ENCODE assay signal across 8 mouse cellular contexts in the genomic region with DNA sequence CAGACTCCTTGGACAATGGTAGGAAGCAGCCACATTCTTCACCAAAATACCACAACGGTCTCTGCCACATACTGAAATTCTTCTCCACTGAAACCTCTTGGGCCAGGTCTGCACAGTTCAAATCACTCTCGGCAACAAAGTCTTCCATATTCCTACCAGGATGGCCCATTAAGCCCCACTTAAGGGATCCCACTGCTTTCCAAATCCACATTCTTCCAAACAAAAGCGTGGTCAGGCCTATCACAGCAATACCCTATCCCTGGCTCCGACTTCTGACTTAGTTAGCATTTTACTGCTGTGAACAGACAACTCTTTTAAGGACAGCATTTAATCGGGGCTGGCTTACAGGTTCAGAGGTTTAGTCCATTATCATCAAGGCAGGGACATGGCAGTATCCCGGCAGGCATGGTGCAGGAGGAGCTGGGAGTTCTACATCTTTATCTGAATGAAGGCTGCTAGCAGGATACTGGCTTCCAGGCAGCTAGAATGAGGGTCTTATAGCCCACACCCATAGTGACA. TPM values are rescaled to one million over a fixed set of nuclear protein-coding genes. Genes with fewer than 3 reads are reported as not detected.
DNase-seq lines count a peak whose midpoint lies in the region; ATAC-seq and TF ChIP-seq lines count a peak whose summit lies in the region.

A gene (minus strand): TSS at position 469 of the 519 bp plus-strand sequence.

- no peak within 1 kb of the TSS for H3K4me3 ChIP-seq in lung, embryonic 15.5 days
- H3K4me3 ChIP-seq in bone marrow, adult 2 months (replicated peaks; ENCODE audit: control insufficient read depth, low read depth, low read length): no peak within 1 kb of the TSS
- H3K4me3 ChIP-seq in heart, embryonic 15.5 days: no peak within 1 kb of the TSS

- ATAC-seq in lung, embryonic 15.5 days (ENCODE audit: borderline replicate concordance, extremely low read depth, low FRiP score, low TSS enrichment): no peak
- ATAC-seq in heart, embryonic 15.5 days (replicated peaks; ENCODE audit: insufficient number of reproducible peaks, insufficient read depth, low FRiP score, low read depth): no peak

- H3K4me1 ChIP-seq in lung, embryonic 15.5 days: peaks cover 6% of the 10 kb centered on the region; the same call in 1 of the 2 replicates
- H3K4me1 ChIP-seq in bone marrow, adult 2 months (ENCODE audit: control insufficient read depth, insufficient read depth, low read length): no peaks in the 10 kb centered on the region
- H3K4me1 ChIP-seq in heart, embryonic 15.5 days (replicated peaks): no peaks in the 10 kb centered on the region

- intact Hi-C loops in left cerebral cortex, postnatal 4 days (cut with DNase I): no loop called here
- intact Hi-C loops in gastrocnemius, postnatal 14 days (cut with DNase I; ENCODE audit: low total_unique reads): no loop called here

- WGBS in lung, embryonic 15.5 days: 81% methylated on average over 6 of the region's 6 CpGs
- 76% methylated on average over 6 of the region's 6 CpGs for WGBS in bone marrow, adult 2 months
- WGBS in heart, embryonic 15.5 days: 68% methylated on average over 6 of the region's 6 CpGs

- no peaks in the 10 kb centered on the region for H3K27me3 ChIP-seq in lung, embryonic 15.5 days
- no peaks in the 10 kb centered on the region for H3K27me3 ChIP-seq in heart, embryonic 15.5 days

- no peak for TF ChIP-seq POLR2A in bone marrow, adult 2 months (IDR thresholded peaks at IDR 0.05; ENCODE audit: borderline replicate concordance, control insufficient read depth, low read depth, low read length)

- no peaks in the 10 kb centered on the region for H3K36me3 ChIP-seq in lung, embryonic 15.5 days
- no peaks in the 10 kb centered on the region for H3K36me3 ChIP-seq in heart, embryonic 15.5 days

- TF ChIP-seq CTCF in bone marrow, adult 2 months (IDR thresholded peaks at IDR 0.05; ENCODE audit: control insufficient read depth, insufficient read depth, low read length): no peak

- H3K9me3 ChIP-seq in lung, embryonic 15.5 days: no peaks in the 10 kb centered on the region
- no peaks in the 10 kb centered on the region for H3K9me3 ChIP-seq in heart, embryonic 15.5 days (replicated peaks)

- no peak within 1 kb of the TSS for H3K9ac ChIP-seq in lung, embryonic 15.5 days
- H3K9ac ChIP-seq in heart, embryonic 15.5 days: no peak within 1 kb of the TSS

- DNase-seq in lung, postnatal 25 days (ENCODE audit: low spot score): no peak
- DNase-seq in left cerebral cortex, postnatal 4 days: no peak
- no peak for DNase-seq in ovary, postnatal 36 days (ENCODE audit: low spot score)
- DNase-seq in gastrocnemius, postnatal 14 days: no peak
- DNase-seq in lung, postnatal 10 days: no peak

- H3K27ac ChIP-seq in lung, embryonic 15.5 days: no peak within 1 kb of the TSS
- H3K27ac ChIP-seq in bone marrow, adult 2 months (ENCODE audit: control insufficient read depth, insufficient read depth, low read depth, low read length, poor library complexity): no peak within 1 kb of the TSS
- H3K27ac ChIP-seq in heart, embryonic 15.5 days: no peak within 1 kb of the TSS

- H3K4me2 ChIP-seq in lung, embryonic 15.5 days: no peak within 1 kb of the TSS
- H3K4me2 ChIP-seq in heart, embryonic 15.5 days: no peak within 1 kb of the TSS

RNA-seq across cellular contexts. Expression of the gene that starts here (rescaled TPM):
- 26.2 and 33.4 TPM in 2 replicates for polyA plus RNA-seq in lung, embryonic 15.5 days (2015; fragmentation: Nextera tagmentation; extraction: Ambion mirVana)
- 5.4 and 11.4 TPM in 2 replicates for polyA plus RNA-seq in bone marrow, adult 2 months (2011; ENCODE audit: insufficient read depth, insufficient read length, low replicate concordance, missing spikeins)
- 13.7 and 14.9 TPM in 2 replicates for polyA plus RNA-seq in heart, embryonic 15.5 days (2015; fragmentation: Nextera tagmentation; extraction: Ambion mirVana)
- 10 to 100 TPM; 32.9 to 35.3 TPM for total RNA-seq in left cerebral cortex, postnatal 4 days (2021)
- total RNA-seq in gastrocnemius, postnatal 14 days (2021): 1 to 10 TPM; 7.4 to 9.5 TPM
